ENCODE assay signal across 19 mouse cellular contexts in genomic region chr3:86659326-86659725, GRCm38 (mm10).
A peak's percentile ranks its signal among the peaks of the same experiment; 100 is the strongest.
DNase-seq lines count a peak whose midpoint lies in the region; ATAC-seq and TF ChIP-seq lines count a peak whose summit lies in the region.
"Had no signal": no experiment of that assay in that cellular context is flagged by ENCODE, and none has a peak within 500 bp of the region (broad histone marks: within the 10 kb centered on the region; RNA-seq: fewer than 3 reads in every experiment).

No protein-coding gene starts in this region.

- H3K4me3 ChIP-seq in midbrain, embryonic 14.5 days (replicated peaks; ENCODE audit: low read depth, low read length): no peak overlapping the region
- H3K4me3 ChIP-seq in midbrain, embryonic 13.5 days (replicated peaks): no peak overlapping the region
- H3K4me3 ChIP-seq in embryonic facial prominence, embryonic 11.5 days (ENCODE audit: low read depth, low read length): no peak overlapping the region
- no peak overlapping the region for H3K4me3 ChIP-seq in embryonic facial prominence, embryonic 14.5 days (ENCODE audit: low read depth, low read length)
- H3K4me3 ChIP-seq in lung, adult 2 months (replicated peaks; ENCODE audit: extremely low read depth, low read depth, low read length): no peak overlapping the region
- no peak overlapping the region for H3K4me3 ChIP-seq in intestine, postnatal 0 days (ENCODE audit: low read depth, low read length)
- H3K4me3 ChIP-seq: embryonic facial prominence, embryonic 12.5 days; forebrain, embryonic 13.5 days had no signal

- H3K4me2 ChIP-seq in midbrain, embryonic 14.5 days (ENCODE audit: low read length): no peak overlapping the region
- no peak overlapping the region for H3K4me2 ChIP-seq in midbrain, embryonic 13.5 days (replicated peaks)
- no peak overlapping the region for H3K4me2 ChIP-seq in embryonic facial prominence, embryonic 11.5 days (ENCODE audit: low read depth, low read length)
- no peak overlapping the region for H3K4me2 ChIP-seq in embryonic facial prominence, embryonic 14.5 days (ENCODE audit: low read depth, low read length)
- no peak overlapping the region for H3K4me2 ChIP-seq in intestine, postnatal 0 days (replicated peaks; ENCODE audit: low read depth)
- H3K4me2 ChIP-seq: embryonic facial prominence, embryonic 12.5 days; forebrain, embryonic 13.5 days had no signal

- DNase-seq in midbrain, embryonic 14.5 days: peak; percentile 8
- DNase-seq in embryonic facial prominence, embryonic 11.5 days (ENCODE audit: low spot score): peak; percentile 76
- peak; percentile 28 for DNase-seq in embryonic facial prominence, embryonic 14.5 days (ENCODE audit: low spot score)
- peak; percentile 15 for DNase-seq in retina, postnatal 1 day
- DNase-seq in lung, adult 2 months: no peak
- no peak for DNase-seq in left cerebral cortex, adult 8-10 months (ENCODE audit: low spot score in 2 of 2)
- DNase-seq: adrenal gland, adult 2 months; adrenal gland, postnatal 10 days; adrenal gland, postnatal 25 days; cerebellum, adult 11 months; cerebellum, adult 2 months; cerebellum, adult 9-10 months; cerebellum, postnatal 10 days; cerebellum, postnatal 25 days had no signal

- TF ChIP-seq CTCF in lung, adult 2 months (IDR thresholded peaks at IDR 0.05; ENCODE audit: insufficient read depth, low read length): no peak
- TF ChIP-seq CTCF in intestine, postnatal 0 days (IDR thresholded peaks at IDR 0.05; ENCODE audit: low read depth): no peak

- no peaks in the 10 kb centered on the region for H3K4me1 ChIP-seq in midbrain, embryonic 14.5 days (ENCODE audit: control insufficient read depth, insufficient read depth, low read length)
- H3K4me1 ChIP-seq in midbrain, embryonic 13.5 days (replicated peaks): no peaks in the 10 kb centered on the region
- no peaks in the 10 kb centered on the region for H3K4me1 ChIP-seq in embryonic facial prominence, embryonic 11.5 days (ENCODE audit: control insufficient read depth, insufficient read depth, low read length)
- no peaks in the 10 kb centered on the region; the same call in 1 of the 2 replicates for H3K4me1 ChIP-seq in embryonic facial prominence, embryonic 14.5 days (ENCODE audit: control insufficient read depth, insufficient read depth, low read length)
- H3K4me1 ChIP-seq in lung, adult 2 months (ENCODE audit: control insufficient read depth, insufficient read depth, low read length): no peaks in the 10 kb centered on the region
- H3K4me1 ChIP-seq in intestine, postnatal 0 days (replicated peaks; ENCODE audit: control insufficient read depth, insufficient read depth, low read length): no peaks in the 10 kb centered on the region
- H3K4me1 ChIP-seq: embryonic facial prominence, embryonic 12.5 days; forebrain, embryonic 13.5 days had no signal

- no peaks in the 10 kb centered on the region for H3K9me3 ChIP-seq in midbrain, embryonic 14.5 days (ENCODE audit: control insufficient read depth, low read length)
- no peaks in the 10 kb centered on the region for H3K9me3 ChIP-seq in midbrain, embryonic 13.5 days
- no peaks in the 10 kb centered on the region for H3K9me3 ChIP-seq in embryonic facial prominence, embryonic 11.5 days (replicated peaks; ENCODE audit: control insufficient read depth, low read length)
- H3K9me3 ChIP-seq in embryonic facial prominence, embryonic 14.5 days (ENCODE audit: control insufficient read depth, low read length): no peaks in the 10 kb centered on the region
- H3K9me3 ChIP-seq in intestine, postnatal 0 days (ENCODE audit: control insufficient read depth): no peaks in the 10 kb centered on the region
- H3K9me3 ChIP-seq: embryonic facial prominence, embryonic 12.5 days; forebrain, embryonic 13.5 days had no signal

- H3K36me3 ChIP-seq in midbrain, embryonic 14.5 days (ENCODE audit: control insufficient read depth, insufficient read depth, low read length): no peaks in the 10 kb centered on the region
- H3K36me3 ChIP-seq in midbrain, embryonic 13.5 days: no peaks in the 10 kb centered on the region
- no peaks in the 10 kb centered on the region for H3K36me3 ChIP-seq in embryonic facial prominence, embryonic 11.5 days (replicated peaks; ENCODE audit: control insufficient read depth, insufficient read depth, low read depth, low read length)
- H3K36me3 ChIP-seq in embryonic facial prominence, embryonic 14.5 days (ENCODE audit: control insufficient read depth, insufficient read depth, low read length): no peaks in the 10 kb centered on the region
- no peaks in the 10 kb centered on the region for H3K36me3 ChIP-seq in intestine, postnatal 0 days (ENCODE audit: control insufficient read depth, insufficient read depth)
- H3K36me3 ChIP-seq: embryonic facial prominence, embryonic 12.5 days had no signal

- ATAC-seq in midbrain, embryonic 14.5 days (ENCODE audit: low FRiP score, low TSS enrichment): no peak
- no peak for ATAC-seq in midbrain, embryonic 13.5 days
- ATAC-seq in embryonic facial prominence, embryonic 11.5 days (replicated peaks; ENCODE audit: insufficient number of reproducible peaks, low FRiP score, low TSS enrichment, low read depth): no peak
- no peak for ATAC-seq in embryonic facial prominence, embryonic 14.5 days (ENCODE audit: low read depth)
- no peak for ATAC-seq in intestine, postnatal 0 days
- ATAC-seq: forebrain, embryonic 13.5 days; forebrain, embryonic 16.5 days had no signal

- no peak for TF ChIP-seq POLR2A in lung, adult 2 months (IDR thresholded peaks at IDR 0.05; ENCODE audit: borderline replicate concordance, extremely low read depth, low read depth, low read length)

- no peak overlapping the region for H3K9ac ChIP-seq in midbrain, embryonic 14.5 days (replicated peaks; ENCODE audit: low read length)
- H3K9ac ChIP-seq in midbrain, embryonic 13.5 days (replicated peaks): no peak overlapping the region
- H3K9ac ChIP-seq in embryonic facial prominence, embryonic 11.5 days (replicated peaks; ENCODE audit: low read length): no peak overlapping the region
- H3K9ac ChIP-seq in embryonic facial prominence, embryonic 14.5 days (ENCODE audit: low read depth, low read length): no peak overlapping the region
- no peak overlapping the region for H3K9ac ChIP-seq in intestine, postnatal 0 days (ENCODE audit: low read depth, low read length)
- H3K9ac ChIP-seq: embryonic facial prominence, embryonic 12.5 days; forebrain, embryonic 13.5 days had no signal

- H3K27me3 ChIP-seq in midbrain, embryonic 14.5 days (ENCODE audit: control insufficient read depth, insufficient read depth, low read length): no peaks in the 10 kb centered on the region
- no peaks in the 10 kb centered on the region for H3K27me3 ChIP-seq in midbrain, embryonic 13.5 days
- H3K27me3 ChIP-seq in embryonic facial prominence, embryonic 11.5 days (ENCODE audit: control insufficient read depth, insufficient read depth, low read length): no peaks in the 10 kb centered on the region
- H3K27me3 ChIP-seq in embryonic facial prominence, embryonic 14.5 days (replicated peaks; ENCODE audit: control insufficient read depth, insufficient read depth, low read length): no peaks in the 10 kb centered on the region
- H3K27me3 ChIP-seq in intestine, postnatal 0 days (replicated peaks; ENCODE audit: control insufficient read depth, insufficient read depth, low read length): no peaks in the 10 kb centered on the region
- H3K27me3 ChIP-seq: embryonic facial prominence, embryonic 12.5 days; forebrain, embryonic 13.5 days had no signal

- 64% methylated on average over 5 of the region's 5 CpGs for WGBS in midbrain, embryonic 14.5 days
- WGBS in midbrain, embryonic 13.5 days: 66% methylated on average over 5 of the region's 5 CpGs
- 47% methylated on average over 5 of the region's 5 CpGs for WGBS in embryonic facial prominence, embryonic 11.5 days
- 41% methylated on average over 5 of the region's 5 CpGs for WGBS in embryonic facial prominence, embryonic 14.5 days
- 85% methylated on average over 5 of the region's 5 CpGs for WGBS in lung, adult 2 months
- 89% methylated on average over 5 of the region's 5 CpGs for WGBS in intestine, postnatal 0 days

- H3K27ac ChIP-seq in midbrain, embryonic 14.5 days (replicated peaks; ENCODE audit: low read depth, low read length): no peak overlapping the region
- no peak overlapping the region for H3K27ac ChIP-seq in midbrain, embryonic 13.5 days
- no peak overlapping the region for H3K27ac ChIP-seq in embryonic facial prominence, embryonic 11.5 days (replicated peaks; ENCODE audit: low read depth, low read length)
- H3K27ac ChIP-seq in embryonic facial prominence, embryonic 14.5 days (replicated peaks; ENCODE audit: low read depth, low read length): no peak overlapping the region
- H3K27ac ChIP-seq in intestine, postnatal 0 days (ENCODE audit: low read depth, low read length): no peak overlapping the region
- H3K27ac ChIP-seq: embryonic facial prominence, embryonic 12.5 days; forebrain, embryonic 13.5 days had no signal

Comparison
In these comparisons a context has a peak if more than half of its experiments do, and no peak if none do; other contexts are left out.
1. DNase-seq: peak in midbrain, embryonic 14.5 days (single experiment), embryonic facial prominence, embryonic 11.5 days (single experiment), embryonic facial prominence, embryonic 14.5 days (single experiment) and retina, postnatal 1 day (single experiment); none in lung, adult 2 months (single experiment) and left cerebral cortex, adult 8-10 months (0 of 2).